Mouse (Mus musculus) ES-E14 (cell line): ENCODE data around the gene Rpa1. TPM values are rescaled to one million over a fixed set of nuclear protein-coding genes. Genes with fewer than 3 reads are reported as not detected.

ENCODE experiments used
- DNase-seq: peaks from one replicate; pipeline ENCODE4 v3.0.0-alpha.2; 2013; ENCODE audit warnings: low read depth, low spot score
- H3K27ac ChIP-seq: 2 replicates; pipeline ENCODE4 v1.5.1; 2012; ENCODE audit warnings: low read depth, mild to moderate bottlenecking, low read length, moderate library complexity, mixed read lengths; ENCODE audit not compliant: poor library complexity, insufficient read depth, severe bottlenecking
- H3K36me3 ChIP-seq: 2 replicates; pipeline ENCODE4 v1.6.1; 2012; ENCODE audit warnings: mild to moderate bottlenecking, low read length, moderate library complexity, mixed read lengths; ENCODE audit not compliant: control insufficient read depth, poor library complexity, insufficient read depth, severe bottlenecking
- H3K4me1 ChIP-seq, 2 experiments: fragments of 150-350 bp in 1 of 2; sonication (generic) in 1 of 2; 2 replicates each; pipeline ENCODE4 v1.6.1; 2012; ENCODE audit warnings: low read length in 2 of 2, mild to moderate bottlenecking in 1 of 2, mixed read lengths in 1 of 2; ENCODE audit not compliant: control insufficient read depth in 2 of 2, insufficient read depth in 2 of 2, poor library complexity in 1 of 2
- H3K4me3 ChIP-seq, 2 experiments: fragments of 150-350 bp in 1 of 2; sonication (generic) in 1 of 2; 2 replicates each; pipeline ENCODE4 v1.5.1; 2012; ENCODE audit warnings: low read length in 2 of 2, low read depth in 1 of 2, mild to moderate bottlenecking in 1 of 2, mixed read lengths in 1 of 2; ENCODE audit not compliant: insufficient read depth in 1 of 2, poor library complexity in 1 of 2, severe bottlenecking in 1 of 2
- H3K9ac ChIP-seq: 2 replicates; pipeline ENCODE4 v1.6.1; 2012; ENCODE audit warnings: low read depth, mild to moderate bottlenecking, low read length, mixed read lengths; ENCODE audit not compliant: poor library complexity, insufficient read depth, severe bottlenecking
- H3K9me3 ChIP-seq: fragments of 150-350 bp; sonication (generic); 2 replicates; pipeline ENCODE4 v1.6.1; 2012; ENCODE audit warnings: low read depth, mild to moderate bottlenecking, low read length; ENCODE audit not compliant: control insufficient read depth, insufficient read depth
- CHD2 ChIP-seq: IDR thresholded peaks from 2 replicates; pipeline ENCODE4 v1.6.1; 2014; ENCODE audit warnings: mild to moderate bottlenecking, low read depth, low read length, inconsistent platforms
- HCFC1 ChIP-seq: IDR thresholded peaks from 2 replicates; pipeline ENCODE4 v1.6.1; 2012; ENCODE audit warnings: low read length, inconsistent platforms, borderline replicate concordance; ENCODE audit not compliant: insufficient read depth
- MAFK ChIP-seq: IDR thresholded peaks from 2 replicates; pipeline ENCODE4 v1.6.1; 2014; ENCODE audit warnings: mild to moderate bottlenecking, low read depth, low read length, inconsistent platforms; ENCODE audit not compliant: insufficient read depth
- ZC3H11A ChIP-seq: IDR thresholded peaks from 2 replicates; pipeline ENCODE4 v1.6.1; 2012; ENCODE audit warnings: low read depth, mild to moderate bottlenecking, inconsistent platforms, low read length, borderline replicate concordance
- ZNF384 ChIP-seq: IDR thresholded peaks from 2 replicates; pipeline ENCODE4 v1.6.1; 2012; ENCODE audit warnings: low read depth, low read length, inconsistent platforms
- in situ Hi-C, 2 experiments: fragments of 600-800 bp; cut with MboI; formaldehyde crosslinking; loops; one replicate each; pipeline ENCODE4 v1.15.1; 2025; ENCODE audit warnings: low sequenced_read_pairs in 2 of 2, inconsistent platforms in 1 of 2; ENCODE audit not compliant: unreplicated experiment in 2 of 2
- total RNA-seq: library from RNA; depleted of rRNA; stranded (reverse); fragments of 300-350 nt; gene quantifications from 2 replicates; pipeline ENCODE4 v1.2.3, GENCODE M21; 2012

Gene Rpa1
- total RNA-seq, 1 experiment = 317 TPM

- in situ Hi-C loops = no loop called here
- Histone ChIP-seq H3K9me3 (no peaks in the 10 kb centered on the region), H3K4me1 (peaks cover 9 to 12% of the 10 kb centered on the region in 2 experiments; a peak in 2 of 4 replicates), H3K36me3 (no peaks in the 10 kb centered on the region; the same call in 1 of the 2 replicates), H3K4me3 (peak overlapping the region; percentile 85 to 96), H3K27ac (no peak overlapping the region), H3K9ac (peak overlapping the region; percentile 90)
- TF ChIP-seq ZNF384 = no peak
- no peak for TF ChIP-seq MAFK
- no peak for TF ChIP-seq ZC3H11A
- no peak for TF ChIP-seq HCFC1
- TF ChIP-seq CHD2 = no peak
- DNase-seq = no peak
Observed at GRCm38 (mm10) chr11:75347188-75347585, 937 bp downstream of the Rpa1 start.

DNA sequence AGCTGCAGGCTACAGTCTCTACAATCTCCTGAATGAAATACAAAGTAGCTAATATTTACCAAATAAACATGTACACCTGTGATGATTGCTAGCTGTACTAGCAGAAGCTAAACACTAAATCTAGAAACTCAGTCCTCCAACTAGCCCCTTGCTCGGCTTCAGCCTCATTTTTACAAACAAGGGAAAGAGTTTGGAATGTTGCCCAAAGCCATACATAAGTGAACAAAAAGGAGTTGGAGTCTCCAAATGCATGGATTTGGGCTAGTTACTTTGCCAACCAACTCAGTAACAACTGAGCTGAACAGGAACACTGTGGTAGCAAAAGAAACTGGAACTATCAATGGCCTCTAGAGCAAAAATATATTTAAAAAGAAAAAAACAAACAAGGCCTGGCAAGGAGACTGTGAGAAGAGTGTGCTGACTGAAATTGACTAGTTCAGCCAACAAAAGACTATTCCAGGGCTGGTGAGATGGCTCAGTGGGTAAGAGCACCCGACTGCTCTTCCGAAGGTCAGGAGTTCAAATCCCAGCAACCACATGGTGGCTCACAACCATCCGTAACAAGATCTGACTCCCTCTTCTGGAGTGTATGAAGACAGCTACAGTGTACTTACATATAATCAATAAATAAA is 1.5 kb downstream of the Rpa1 start:
- Histone ChIP-seq H3K9ac (no peak overlapping the region; the same call in 1 of the 2 replicates), H3K9me3 (no peaks in the 10 kb centered on the region), H3K27ac (no peak overlapping the region), H3K4me1 (peaks cover 9 to 10% of the 10 kb centered on the region in 2 experiments; a peak in 2 of 4 replicates), H3K36me3 (no peaks in the 10 kb centered on the region; the same call in none of the 2 replicates), H3K4me3 (peak overlapping the region; percentile 85 to 96; a peak in 2 of 4 replicates)
- DNase-seq = no peak
- in situ Hi-C loops = no loop called here
- no peak for TF ChIP-seq CHD2
- TF ChIP-seq ZNF384 = no peak
- TF ChIP-seq ZC3H11A = no peak
- TF ChIP-seq HCFC1 = no peak
- no peak for TF ChIP-seq MAFK

DNA sequence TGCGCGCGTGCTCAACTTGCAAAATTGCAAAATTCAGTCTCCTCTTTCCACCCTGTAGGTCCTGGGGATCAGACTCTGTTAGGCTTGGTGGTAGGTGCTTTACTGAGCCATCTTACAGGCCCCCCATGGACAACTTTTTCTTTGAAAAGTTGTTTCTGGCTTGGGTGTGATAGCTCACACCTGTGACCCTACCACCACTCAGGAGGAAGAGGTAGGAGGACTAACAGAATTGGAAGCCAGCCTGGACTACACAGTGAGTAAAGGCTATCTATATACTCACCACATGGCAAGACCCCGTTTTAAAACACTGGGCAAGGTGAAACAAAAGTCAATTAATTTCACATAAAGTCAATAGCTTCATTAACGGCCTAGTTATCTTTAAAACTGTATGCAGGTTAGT is 3.4 kb downstream of the Rpa1 start:
- H3K36me3 ChIP-seq = peaks cover 13% of the 10 kb centered on the region
- H3K9me3 ChIP-seq = no peaks in the 10 kb centered on the region
- no peak overlapping the region for H3K27ac ChIP-seq
- no peak overlapping the region for H3K9ac ChIP-seq
- in situ Hi-C loops = no loop called here
- peaks cover 4 to 8% of the 10 kb centered on the region in 2 experiments; a peak in 2 of 4 replicates for H3K4me1 ChIP-seq
- no peak for DNase-seq
- TF ChIP-seq HCFC1 (no peak), MAFK (no peak), CHD2 (no peak), ZC3H11A (no peak), ZNF384 (no peak)
- H3K4me3 ChIP-seq = no peak overlapping the region

DNA sequence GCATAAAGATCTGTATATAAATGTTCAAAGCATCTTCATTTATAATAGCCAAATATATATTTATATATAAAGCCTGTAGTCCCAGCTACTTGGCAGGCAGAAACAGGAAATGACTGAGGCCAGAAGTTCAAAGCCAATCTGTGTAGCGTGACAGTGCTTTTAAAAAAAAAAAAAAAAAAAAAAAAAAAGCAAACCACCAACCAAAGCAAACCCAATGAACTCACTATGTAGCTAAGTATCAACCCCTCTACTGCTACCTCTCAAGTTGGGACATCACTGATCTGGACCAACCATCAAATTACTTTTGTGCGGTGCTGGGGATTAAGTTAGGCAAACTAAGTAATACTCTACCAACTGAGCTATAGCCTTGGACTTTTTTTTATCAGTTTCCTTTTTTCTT is 4.0 kb downstream of the Rpa1 start:
- TF ChIP-seq MAFK = no peak
- no peak for TF ChIP-seq ZC3H11A
- no peak for TF ChIP-seq CHD2
- TF ChIP-seq HCFC1 = no peak
- peak; percentile 82 for TF ChIP-seq ZNF384
- Histone ChIP-seq H3K9ac (no peak overlapping the region), H3K36me3 (peaks cover 17% of the 10 kb centered on the region), H3K4me1 (peaks cover 4 to 6% of the 10 kb centered on the region in 2 experiments; a peak in 2 of 4 replicates), H3K9me3 (no peaks in the 10 kb centered on the region), H3K27ac (no peak overlapping the region), H3K4me3 (no peak overlapping the region)
- no peak for DNase-seq
- in situ Hi-C loops = no loop called here

- Histone ChIP-seq H3K36me3 (peaks cover 23% of the 10 kb centered on the region), H3K9ac (no peak overlapping the region), H3K4me3 (no peak overlapping the region), H3K27ac (no peak overlapping the region), H3K9me3 (no peaks in the 10 kb centered on the region), H3K4me1 (peaks cover 0 to 6% of the 10 kb centered on the region in 2 experiments; a peak in 2 of 4 replicates)
- in situ Hi-C loops = no loop called here
- no peak for DNase-seq
- TF ChIP-seq MAFK (no peak), CHD2 (no peak)
Observed at GRCm38 (mm10) chr11:75343096-75343495, 5.0 kb downstream of the Rpa1 start.
